Mouse (Mus musculus): ENCODE results near the gene Jaml. TPM values are rescaled to one million over a fixed set of nuclear protein-coding genes. Genes with fewer than 3 reads are reported as not detected.

Gene Jaml
- total RNA-seq, 2 experiments from 2014 or later = 1.9 to 3.1 TPM

DNA sequence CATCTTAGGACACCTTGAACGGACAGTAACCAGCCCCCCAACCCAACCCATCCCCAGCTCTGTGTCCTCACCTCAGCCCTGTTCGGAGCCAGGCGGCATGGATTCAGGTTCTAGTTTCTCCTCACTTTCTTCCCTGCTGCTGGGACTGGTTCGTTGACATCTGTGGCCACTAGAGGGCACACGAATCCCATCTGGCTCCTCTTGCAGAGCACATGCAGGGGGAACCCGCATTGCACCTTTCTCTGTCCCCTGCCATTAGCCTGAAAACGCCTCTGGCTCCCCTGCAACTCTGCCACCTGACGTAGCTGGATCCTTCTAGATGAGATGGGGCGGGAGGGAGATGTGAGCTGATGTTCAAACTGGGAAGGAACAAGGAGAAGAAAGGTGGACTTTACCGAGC lies 42.8 kb downstream of the Jaml start:
- peak; percentile 71 to 78 for DNase-seq

DNA sequence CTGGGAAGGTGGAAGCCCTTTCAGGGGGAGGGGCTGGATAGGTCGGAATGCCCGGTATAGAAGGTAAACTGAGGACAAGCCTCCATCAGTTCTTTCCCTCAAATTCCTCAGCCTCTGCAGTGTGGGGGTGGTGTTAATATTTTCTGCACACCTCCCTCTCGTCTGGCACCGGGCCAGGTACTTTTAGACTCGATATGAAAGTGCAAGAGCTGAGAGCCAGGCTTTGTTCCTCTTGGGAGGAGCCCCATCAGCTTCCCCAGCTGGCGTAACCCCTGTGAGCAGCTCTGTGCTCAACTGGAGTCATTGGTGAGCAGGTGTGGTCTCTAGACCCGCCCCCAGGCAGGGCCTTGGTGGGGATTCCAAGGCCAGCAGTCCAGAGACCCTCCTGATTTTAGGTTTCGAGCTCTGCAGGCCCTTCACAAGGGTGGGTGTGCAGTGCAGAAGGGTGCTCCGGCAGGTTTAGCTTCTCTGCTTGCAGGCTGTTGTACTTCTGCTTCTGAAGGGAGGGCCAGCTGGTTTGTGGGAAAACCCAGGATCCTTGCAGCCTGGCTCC lies 43.3 kb downstream of the Jaml start:
- DNase-seq = peak in 1 of 2 experiments; percentile 44

DNA sequence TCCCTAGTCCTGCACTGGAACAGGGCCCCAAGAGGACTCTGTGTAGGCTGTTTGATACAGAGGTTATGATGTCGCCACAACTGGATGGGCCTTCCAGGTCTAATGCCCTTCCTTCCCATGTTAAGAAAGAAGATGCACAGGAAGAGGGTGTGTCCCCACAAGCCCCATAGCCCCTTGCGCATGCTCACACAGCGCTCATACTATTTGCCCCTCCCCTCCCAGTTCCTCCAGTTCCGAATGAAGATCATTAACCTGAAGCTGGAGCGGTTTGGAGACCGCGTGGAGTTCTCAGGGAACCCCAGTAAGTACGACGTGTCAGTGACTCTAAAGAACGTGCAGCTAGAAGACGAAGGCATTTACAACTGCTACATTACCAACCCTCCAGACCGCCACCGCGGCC lies 46.2 kb downstream of the Jaml start:
- no peak for DNase-seq

- DNase-seq = no peak
Observed at GRCm38 (mm10) chr9:45126941-45127340, 48.0 kb downstream of the Jaml start.

- DNase-seq = no peak
Observed at GRCm38 (mm10) chr9:45130119-45130518, 51.1 kb downstream of the Jaml start.

- DNase-seq = peak; percentile 58 to 74
Observed at GRCm38 (mm10) chr9:45133484-45134310, 54.7 kb downstream of the Jaml start.

GRCm38 (mm10) chr9:45136442-45137169 lies 57.6 kb downstream of the Jaml start:
- DNase-seq = no peak

- DNase-seq = peak; percentile 53 to 66
Observed at GRCm38 (mm10) chr9:45138191-45139032, 59.4 kb downstream of the Jaml start, which contains the start of gene Scn4b. TSS of gene Scn4b (plus strand) at chr9:45138395.

GRCm38 (mm10) chr9:45139082-45139481 lies 60.1 kb downstream of the Jaml start:
- DNase-seq = no peak

DNA sequence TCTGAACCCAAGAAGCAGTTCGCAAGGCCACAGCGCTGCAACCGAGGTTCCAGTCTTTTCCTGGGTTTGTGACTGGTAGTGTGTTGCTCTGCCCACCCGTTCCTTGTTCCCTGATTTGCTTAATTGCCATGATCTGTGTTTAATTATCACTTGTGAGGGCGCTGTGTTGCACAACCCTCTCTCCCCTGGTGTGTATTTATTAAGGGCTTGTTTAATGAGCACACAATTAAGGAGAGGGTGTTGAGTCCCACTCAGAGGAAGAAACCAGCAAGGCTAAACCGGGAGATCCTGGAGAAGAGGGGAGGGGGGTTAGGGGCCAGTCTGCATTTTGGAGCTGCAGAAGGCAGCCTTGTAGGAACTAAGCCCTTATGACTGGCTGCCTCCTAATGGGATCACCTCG lies 62.0 kb downstream of the Jaml start:
- DNase-seq = no peak

GRCm38 (mm10) chr9:45142686-45143085 lies 63.7 kb downstream of the Jaml start:
- DNase-seq = no peak

DNA sequence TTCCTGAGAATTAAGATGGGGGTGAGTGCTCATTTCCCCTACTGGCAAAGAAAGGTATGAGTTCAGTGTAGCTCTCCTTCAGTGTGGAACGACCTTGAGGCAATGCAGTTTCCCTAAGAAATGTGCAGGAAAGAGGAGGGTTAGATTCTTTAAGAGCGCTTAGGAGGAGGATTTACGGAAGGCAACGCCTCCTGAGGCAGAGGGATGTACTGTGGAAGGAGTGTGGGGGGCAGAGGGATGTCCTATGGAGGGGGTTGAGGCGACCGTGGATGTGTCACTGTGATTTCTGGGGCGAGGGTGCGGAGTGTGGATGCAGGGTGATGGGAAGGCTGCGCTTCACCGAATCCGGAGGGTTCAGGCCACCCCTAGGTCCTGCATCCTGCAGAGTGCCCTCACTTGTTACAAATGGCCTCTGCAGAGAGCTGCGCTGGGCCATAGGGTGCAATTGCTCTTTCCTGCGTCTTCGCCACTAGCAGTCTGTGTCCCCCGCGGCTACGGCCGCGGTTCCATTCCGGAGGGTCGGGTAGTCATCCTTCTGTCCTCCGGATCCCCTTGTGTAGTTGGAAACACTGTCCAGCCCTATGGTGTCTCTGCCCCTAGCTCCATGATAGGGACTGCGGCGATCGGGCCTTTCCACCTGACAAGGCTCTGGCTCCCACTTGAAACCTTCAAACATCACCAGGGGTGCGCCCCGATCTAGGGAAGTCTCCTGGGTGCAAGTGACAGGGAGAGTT lies 66.7 kb downstream of the Jaml start:
- DNase-seq = no peak

- peak; percentile 60 to 70 for DNase-seq
Observed at GRCm38 (mm10) chr9:45146267-45146597, 67.2 kb downstream of the Jaml start.

GRCm38 (mm10) chr9:45150933-45151332 lies 72.0 kb downstream of the Jaml start:
- no peak for DNase-seq

DNA sequence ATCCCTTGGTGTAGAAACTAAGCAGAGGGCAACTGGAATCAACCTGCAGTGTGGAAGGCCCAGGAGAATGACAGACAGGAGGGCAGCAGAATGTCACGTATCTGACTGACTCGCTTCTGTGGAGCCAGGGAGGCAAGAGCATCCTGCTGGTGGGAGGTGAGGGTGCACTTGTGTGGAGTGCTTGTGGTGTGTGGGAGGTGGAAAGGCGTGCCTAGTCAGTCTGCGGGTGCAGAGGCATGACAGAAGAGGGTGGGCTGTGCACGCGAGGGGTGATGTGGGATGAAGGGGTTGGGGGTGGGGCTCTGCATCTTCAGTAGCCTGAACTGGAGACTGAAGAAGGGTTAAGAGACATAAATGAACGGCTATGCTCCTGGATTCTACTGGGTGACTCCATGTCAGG lies 74.4 kb downstream of the Jaml start:
- DNase-seq = no peak

Other genes starting within 250 kb of the Jaml start
- gene Kmt2a, start 197.9 kb upstream of the Jaml start, total RNA-seq (2021) = 10 to 100 TPM; 31.9 to 38.3 TPM
- gene Atp5l, start 158.4 kb upstream of the Jaml start, total RNA-seq (2021) = 100 to 1,000 TPM; 605 to 637 TPM
- gene Ube4a, start 113.6 kb upstream of the Jaml start, total RNA-seq (2021) = 100 to 1,000 TPM in 1 of 2 experiments, 10 to 100 TPM in 1; 97.9 to 105 TPM
- gene Cd3g, start 98.8 kb upstream of the Jaml start, total RNA-seq (2021) = under 1 TPM in 1 of 2 experiments, not detected in 1; 0.30 TPM
- gene Cd3d, start 97.4 kb upstream of the Jaml start, total RNA-seq (2021) = 1 to 10 TPM in 1 of 2 experiments, not detected in 1; 1.5 TPM
- under 1 TPM in 1 of 2 experiments, not detected in 1; 0.60 TPM for gene Cd3e, start 69.6 kb upstream of the Jaml start, total RNA-seq (2021)
- gene Mpzl2, start 39.4 kb upstream of the Jaml start, total RNA-seq (2021) = 10 to 100 TPM in 1 of 2 experiments, 1 to 10 TPM in 1; 8.3 to 10.4 TPM
- 10 to 100 TPM in 1 of 2 experiments, 1 to 10 TPM in 1; 5.3 to 12.2 TPM for gene Mpzl3, start 24.0 kb upstream of the Jaml start, total RNA-seq (2021)
- 10 to 100 TPM; 10.6 to 15.7 TPM for gene Scn2b, start 38.6 kb downstream of the Jaml start, total RNA-seq (2021)
- under 1 TPM; 0.60 to 0.66 TPM for gene Scn4b, start 59.2 kb downstream of the Jaml start, total RNA-seq (2021)
- under 1 TPM in 1 of 2 experiments, not detected in 1; 0.36 TPM for gene BC049352, start 102.8 kb downstream of the Jaml start, total RNA-seq (2021)
- not detected for gene Tmprss4, start 124.9 kb downstream of the Jaml start, total RNA-seq (2021)
- gene Il10ra, start 190.0 kb downstream of the Jaml start, total RNA-seq (2021) = 1 to 10 TPM; 2.4 to 2.5 TPM
- gene Tmprss13, start 239.9 kb downstream of the Jaml start, total RNA-seq (2021) = under 1 TPM; 0.20 to 0.23 TPM

Measured in adrenal gland, postnatal 36 days (tissue).